Comparison of ENCODE assay signal across 21 mouse cellular contexts in the genomic region with DNA sequence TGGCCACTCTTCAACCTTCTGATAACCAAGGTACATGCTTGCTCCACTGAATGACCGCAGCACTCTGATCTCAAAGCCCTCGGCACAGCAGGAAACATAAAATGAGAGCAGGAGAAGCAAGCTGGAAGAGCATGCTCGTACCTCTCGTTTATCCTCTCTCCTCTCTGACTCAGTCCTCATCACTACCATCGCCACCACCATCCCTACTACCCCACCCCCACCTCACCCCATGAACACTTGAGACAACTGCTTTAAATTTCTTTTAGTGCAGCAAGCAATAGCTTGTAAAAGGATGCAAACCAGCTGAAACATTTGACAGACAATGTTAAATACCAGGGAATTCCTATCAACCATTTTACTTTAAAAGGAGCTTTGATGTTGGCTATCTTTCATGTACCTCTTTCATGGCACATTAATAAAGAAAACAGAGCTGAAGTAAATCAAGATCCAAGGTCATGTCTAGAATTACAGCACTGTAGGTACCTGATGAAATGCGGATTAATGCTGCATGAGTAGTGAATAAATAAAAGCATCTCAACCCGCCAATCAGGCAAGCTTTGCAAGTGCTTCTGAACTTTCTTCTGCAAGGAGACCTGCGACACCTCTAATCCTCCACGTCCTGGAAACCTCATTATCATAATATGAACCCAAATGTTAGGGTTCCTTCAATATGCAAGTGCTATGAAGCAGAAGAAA. TPM values are rescaled to one million over a fixed set of nuclear protein-coding genes. Genes with fewer than 3 reads are reported as not detected.
DNase-seq lines count a peak whose midpoint lies in the region; ATAC-seq lines count a peak whose summit lies in the region.
"Had no signal": no experiment of that assay in that cellular context is flagged by ENCODE, and none has a peak within 500 bp of the region (broad histone marks: within the 10 kb centered on the region; RNA-seq: fewer than 3 reads in every experiment).

No protein-coding gene starts in this region.

- 27% methylated on average over 9 of the region's 9 CpGs for WGBS in forebrain, embryonic 12.5 days
- 26% methylated on average over 9 of the region's 9 CpGs for WGBS in forebrain, embryonic 15.5 days
- WGBS in kidney, embryonic 16.5 days = 22% methylated on average over 9 of the region's 9 CpGs
- 48% methylated on average over 9 of the region's 9 CpGs for WGBS in embryonic facial prominence, embryonic 14.5 days

- ATAC-seq in forebrain, embryonic 12.5 days (ENCODE audit: low FRiP score) = peak; percentile 78; the same call in 1 of the 2 replicates
- no peak for ATAC-seq in forebrain, embryonic 15.5 days (replicated peaks)
- ATAC-seq in kidney, embryonic 16.5 days (ENCODE audit: low FRiP score, low TSS enrichment) = peak; percentile 65; the same call in 1 of the 2 replicates
- peak; percentile 84 for ATAC-seq in embryonic facial prominence, embryonic 14.5 days (ENCODE audit: low read depth)
- ATAC-seq: CD4-positive, CD25-positive, alpha-beta regulatory T cell, adult 4 months; intestine, embryonic 16.5 days had no signal

- no peaks in the 10 kb centered on the region for H3K36me3 ChIP-seq in forebrain, embryonic 12.5 days (replicated peaks)
- no peaks in the 10 kb centered on the region for H3K36me3 ChIP-seq in forebrain, embryonic 15.5 days
- no peaks in the 10 kb centered on the region for H3K36me3 ChIP-seq in kidney, embryonic 16.5 days (ENCODE audit: insufficient read depth, low read length)
- no peaks in the 10 kb centered on the region for H3K36me3 ChIP-seq in embryonic facial prominence, embryonic 14.5 days (ENCODE audit: control insufficient read depth, insufficient read depth, low read length)
- H3K36me3 ChIP-seq: heart, embryonic 12.5 days had no signal

- no peaks in the 10 kb centered on the region for H3K9me3 ChIP-seq in forebrain, embryonic 12.5 days
- no peaks in the 10 kb centered on the region for H3K9me3 ChIP-seq in forebrain, embryonic 15.5 days
- H3K9me3 ChIP-seq in kidney, embryonic 16.5 days (ENCODE audit: low read length) = no peaks in the 10 kb centered on the region
- H3K9me3 ChIP-seq in embryonic facial prominence, embryonic 14.5 days (ENCODE audit: control insufficient read depth, low read length) = no peaks in the 10 kb centered on the region
- H3K9me3 ChIP-seq: G1E; heart, embryonic 12.5 days; hindbrain, embryonic 10.5 days had no signal

- peaks cover 13% of the 10 kb centered on the region; the same call in 1 of the 2 replicates for H3K4me1 ChIP-seq in forebrain, embryonic 12.5 days
- H3K4me1 ChIP-seq in forebrain, embryonic 15.5 days = peaks cover 12% of the 10 kb centered on the region; the same call in 1 of the 2 replicates
- H3K4me1 ChIP-seq in kidney, embryonic 16.5 days (ENCODE audit: insufficient read depth, low read length) = peaks cover 14% of the 10 kb centered on the region; the same call in 1 of the 2 replicates
- H3K4me1 ChIP-seq in embryonic facial prominence, embryonic 14.5 days (ENCODE audit: control insufficient read depth, insufficient read depth, low read length) = 0 out of 2 replicates have a peak, but pooled peaks cover 4% of the 10 kb centered on the region

- H3K27ac ChIP-seq in forebrain, embryonic 12.5 days = peak overlapping the region; percentile 19
- no peak overlapping the region for H3K27ac ChIP-seq in forebrain, embryonic 15.5 days (replicated peaks)
- peak overlapping the region; percentile 43; the same call in 1 of the 2 replicates for H3K27ac ChIP-seq in kidney, embryonic 16.5 days (ENCODE audit: low read length)
- H3K27ac ChIP-seq in embryonic facial prominence, embryonic 14.5 days (replicated peaks; ENCODE audit: low read depth, low read length) = no peak overlapping the region
- H3K27ac ChIP-seq: hindbrain, embryonic 10.5 days; hindbrain, embryonic 14.5 days had no signal

- peak; percentile 8 for DNase-seq in embryo, embryonic 10.5 days (ENCODE audit: low spot score)
- no peak for DNase-seq in embryo, embryonic 11 days
- DNase-seq in kidney, postnatal 10 days = no peak
- DNase-seq in embryonic facial prominence, embryonic 14.5 days (ENCODE audit: low spot score) = peak; percentile 80
- DNase-seq in layer of hippocampus, postnatal 10 days (ENCODE audit: low spot score in 2 of 2) = no peak
- DNase-seq: adrenal gland, adult 8-10 months; adrenal gland, postnatal 36 days; B cell, adult 2 months; cerebellum, adult 11 months; cerebellum, adult 8-10 months; cerebellum, postnatal 14 days; gastrocnemius, postnatal 14 days had no signal

- no peaks in the 10 kb centered on the region for H3K27me3 ChIP-seq in forebrain, embryonic 12.5 days
- H3K27me3 ChIP-seq in forebrain, embryonic 15.5 days = no peaks in the 10 kb centered on the region
- H3K27me3 ChIP-seq in kidney, embryonic 16.5 days (ENCODE audit: insufficient read depth, low read length) = no peaks in the 10 kb centered on the region
- H3K27me3 ChIP-seq in embryonic facial prominence, embryonic 14.5 days (replicated peaks; ENCODE audit: control insufficient read depth, insufficient read depth, low read length) = no peaks in the 10 kb centered on the region
- H3K27me3 ChIP-seq: heart, embryonic 12.5 days had no signal

- no peak overlapping the region; the same call in 1 of the 2 replicates for H3K4me2 ChIP-seq in forebrain, embryonic 12.5 days
- H3K4me2 ChIP-seq in forebrain, embryonic 15.5 days (replicated peaks) = no peak overlapping the region
- no peak overlapping the region for H3K4me2 ChIP-seq in kidney, embryonic 16.5 days (replicated peaks; ENCODE audit: low read depth, low read length)
- H3K4me2 ChIP-seq in embryonic facial prominence, embryonic 14.5 days (ENCODE audit: low read depth, low read length) = no peak overlapping the region
- H3K4me2 ChIP-seq: heart, embryonic 12.5 days; hindbrain, embryonic 14.5 days had no signal

- H3K9ac ChIP-seq in forebrain, embryonic 12.5 days = no peak overlapping the region
- no peak overlapping the region for H3K9ac ChIP-seq in forebrain, embryonic 15.5 days (replicated peaks)
- H3K9ac ChIP-seq in kidney, embryonic 16.5 days (replicated peaks; ENCODE audit: low read length) = no peak overlapping the region
- H3K9ac ChIP-seq in embryonic facial prominence, embryonic 14.5 days (ENCODE audit: low read depth, low read length) = no peak overlapping the region; the same call in 1 of the 2 replicates
- H3K9ac ChIP-seq: heart, embryonic 12.5 days; hindbrain, embryonic 14.5 days had no signal

- no peak overlapping the region for H3K4me3 ChIP-seq in forebrain, embryonic 12.5 days (replicated peaks)
- no peak overlapping the region for H3K4me3 ChIP-seq in forebrain, embryonic 15.5 days
- H3K4me3 ChIP-seq in kidney, embryonic 16.5 days (ENCODE audit: low read length) = no peak overlapping the region
- H3K4me3 ChIP-seq in embryonic facial prominence, embryonic 14.5 days (ENCODE audit: low read depth, low read length) = no peak overlapping the region
- H3K4me3 ChIP-seq: heart, embryonic 12.5 days; hindbrain, embryonic 10.5 days had no signal

RNA-seq across cellular contexts. Expression of a gene that starts 54.9 kb away (rescaled TPM):
- polyA plus RNA-seq in forebrain, embryonic 12.5 days (2016; fragmentation: Nextera tagmentation; extraction: Ambion mirVana) = 24.8 and 25.8 TPM in 2 replicates
- 17.1 and 20.5 TPM in 2 replicates for polyA plus RNA-seq in forebrain, embryonic 15.5 days (2015; fragmentation: Nextera tagmentation; extraction: Ambion mirVana)
- 21.0 and 22.3 TPM in 2 replicates for polyA plus RNA-seq in kidney, embryonic 16.5 days (2015; fragmentation: Nextera tagmentation; extraction: Ambion mirVana)
- polyA plus RNA-seq in embryonic facial prominence, embryonic 14.5 days (2014; fragmentation: Nextera tagmentation; extraction: Ambion mirVana) = 8.8 and 9.3 TPM in 2 replicates
- total RNA-seq in layer of hippocampus, postnatal 10 days (2021) = 10 to 100 TPM; 14.6 to 14.8 TPM

Comparison
In these comparisons a context has a peak if more than half of its experiments do, and no peak if none do; other contexts are left out.
1. DNase-seq: peak in embryo, embryonic 10.5 days (single experiment) and embryonic facial prominence, embryonic 14.5 days (single experiment); none in embryo, embryonic 11 days (single experiment), kidney, postnatal 10 days (single experiment) and layer of hippocampus, postnatal 10 days (0 of 2).
2. H3K27ac ChIP-seq: peak in forebrain, embryonic 12.5 days (single experiment) and kidney, embryonic 16.5 days (single experiment); none in forebrain, embryonic 15.5 days (single experiment) and embryonic facial prominence, embryonic 14.5 days (single experiment).